14 mouse cellular contexts compared by ENCODE assay signal in genomic region chr5:134142381-134142780, GRCm38 (mm10).
"Had no signal": no experiment of that assay in that cellular context is flagged by ENCODE, and none has a peak within 500 bp of the region (broad histone marks: within the 10 kb centered on the region; RNA-seq: fewer than 3 reads in every experiment).

No protein-coding gene starts in this region.

- H3K4me1 ChIP-seq: limb, embryonic 12.5 days; midbrain, embryonic 12.5 days; neural tube, embryonic 13.5 days had no signal

- H3K9ac ChIP-seq: limb, embryonic 12.5 days; midbrain, embryonic 12.5 days; neural tube, embryonic 13.5 days had no signal

- H3K9me3 ChIP-seq: midbrain, embryonic 12.5 days; neural tube, embryonic 13.5 days had no signal

- H3K4me3 ChIP-seq: left cerebral cortex, adult 2 months; limb, embryonic 12.5 days; midbrain, embryonic 12.5 days; neural tube, embryonic 13.5 days had no signal

- H3K27me3 ChIP-seq: limb, embryonic 12.5 days; midbrain, embryonic 12.5 days; neural tube, embryonic 13.5 days had no signal

- ATAC-seq: intestine, postnatal 0 days; midbrain, embryonic 16.5 days had no signal

- H3K4me2 ChIP-seq: limb, embryonic 12.5 days; midbrain, embryonic 12.5 days; neural tube, embryonic 13.5 days had no signal

- DNase-seq: kidney, adult 8-10 months; kidney, postnatal 25 days; lung, adult 18-20 months; lung, postnatal 36 days; retina, postnatal 1 day; right cerebral cortex, postnatal 4 days; spleen, adult 18-20 months; thymus, postnatal 4 days had no signal

- H3K27ac ChIP-seq: left cerebral cortex, adult 2 months; limb, embryonic 12.5 days; midbrain, embryonic 12.5 days; neural tube, embryonic 13.5 days had no signal
